ENCODE assay signal across 7 mouse cellular contexts in the genomic region with DNA sequence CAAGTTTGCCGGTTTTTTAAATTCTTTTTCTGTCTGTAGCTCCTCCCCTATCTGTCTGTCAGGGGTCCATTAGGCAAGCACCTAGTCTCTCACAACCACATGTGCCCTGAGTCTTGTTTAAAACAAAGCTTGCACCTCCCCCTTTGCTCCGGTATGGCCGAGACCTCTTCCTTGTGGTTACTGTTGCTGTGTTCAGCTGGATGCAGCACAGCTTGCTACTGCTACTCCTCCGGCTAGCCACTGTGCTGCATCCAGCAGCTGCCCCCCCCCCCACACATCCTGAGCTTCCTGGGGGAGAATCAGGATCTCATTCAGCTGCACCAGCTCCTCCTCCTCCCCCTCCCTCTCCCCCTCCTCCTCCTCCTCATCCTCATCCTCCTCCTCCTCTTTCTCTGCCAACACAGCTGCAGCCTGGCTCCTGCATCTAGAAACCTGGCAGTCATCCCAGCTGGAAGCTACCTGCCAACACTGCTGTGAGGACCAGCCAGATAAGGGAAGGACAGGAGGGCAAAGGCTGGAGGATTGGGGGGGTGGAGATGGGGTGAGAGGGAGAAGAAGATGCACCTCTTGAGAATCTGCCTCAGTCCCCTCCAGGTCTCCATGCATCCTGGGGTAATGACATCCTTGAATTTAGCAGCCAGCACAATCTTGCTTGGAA.
DNase-seq lines count a peak whose midpoint lies in the region; ATAC-seq and TF ChIP-seq lines count a peak whose summit lies in the region.

No protein-coding gene starts in this region.

- CTCF ChIA-PET in Patski (lab: Charles Lee), result no interaction called here

- no peak overlapping the region; the same call in 1 of the 2 replicates for H3K9ac ChIP-seq in forebrain, embryonic 14.5 days (ENCODE audit: low read length)
- H3K9ac ChIP-seq in midbrain, embryonic 14.5 days (replicated peaks; ENCODE audit: low read length), result no peak overlapping the region

- 0% methylated on average over 4 of the region's 4 CpGs for WGBS in forebrain, embryonic 14.5 days
- 4% methylated on average over 4 of the region's 4 CpGs for WGBS in midbrain, embryonic 14.5 days

- no peak for DNase-seq in Patski (ENCODE audit: low read depth, low spot score)
- peak; percentile 61 for DNase-seq in forebrain, embryonic 14.5 days (ENCODE audit: low spot score)
- peak; percentile 62 to 67 for DNase-seq in heart, postnatal 36 days
- peak; percentile 42 for DNase-seq in left cerebral cortex, adult 11 months (ENCODE audit: low spot score)
- DNase-seq in midbrain, embryonic 14.5 days, result peak; percentile 62
- DNase-seq in thymus, postnatal 14 days, result peak; percentile 23

- no peaks in the 10 kb centered on the region for H3K9me3 ChIP-seq in forebrain, embryonic 14.5 days (replicated peaks; ENCODE audit: control insufficient read depth, low read length)
- H3K9me3 ChIP-seq in midbrain, embryonic 14.5 days (ENCODE audit: control insufficient read depth, low read length), result no peaks in the 10 kb centered on the region

- H3K27ac ChIP-seq in forebrain, embryonic 14.5 days (ENCODE audit: low read depth, low read length), result no peak overlapping the region
- no peak overlapping the region for H3K27ac ChIP-seq in midbrain, embryonic 14.5 days (replicated peaks; ENCODE audit: low read depth, low read length)

- peak overlapping the region; percentile 2; the same call in 1 of the 2 replicates for H3K4me2 ChIP-seq in forebrain, embryonic 14.5 days (ENCODE audit: low read length)
- H3K4me2 ChIP-seq in midbrain, embryonic 14.5 days (ENCODE audit: low read length), result peak overlapping the region; percentile 31

- peaks cover 22% of the 10 kb centered on the region for H3K4me1 ChIP-seq in forebrain, embryonic 14.5 days (ENCODE audit: control insufficient read depth, insufficient read depth, low read length)
- H3K4me1 ChIP-seq in midbrain, embryonic 14.5 days (ENCODE audit: control insufficient read depth, insufficient read depth, low read length), result peaks cover 20% of the 10 kb centered on the region

- in situ Hi-C loops in Patski (cut with MboI; ENCODE audit: low pct_unique_long_range_greater_than_20kb), result no loop called here

- no peak for TF ChIP-seq CTCF in Patski (IDR thresholded peaks at IDR 0.05)

- POLR2A ChIA-PET in Patski (lab: Charles Lee), result interaction anchor here (0.7 to 0.9 kb wide), 2 partner anchors 9 to 232 kb away, joined by 3 to 4 read pairs; no protein-coding TSS in a partner anchor

- peaks cover 14% of the 10 kb centered on the region for H3K27me3 ChIP-seq in Patski
- no peaks in the 10 kb centered on the region for H3K27me3 ChIP-seq in forebrain, embryonic 14.5 days (replicated peaks; ENCODE audit: control insufficient read depth, insufficient read depth, low read length)
- H3K27me3 ChIP-seq in midbrain, embryonic 14.5 days (ENCODE audit: control insufficient read depth, insufficient read depth, low read length), result 0 out of 2 replicates have a peak, but pooled peaks cover 3% of the 10 kb centered on the region

- intact Hi-C loops in heart, postnatal 36 days (cut with DNase I), result loop anchor here (5.0 kb wide), 1 partner anchor 34 kb away; no protein-coding TSS in a partner anchor

- no peak overlapping the region for H3K4me3 ChIP-seq in forebrain, embryonic 14.5 days (ENCODE audit: low read depth, low read length)
- H3K4me3 ChIP-seq in midbrain, embryonic 14.5 days (replicated peaks; ENCODE audit: low read depth, low read length), result no peak overlapping the region

- peak; percentile 47 for ATAC-seq in Patski
- peak; percentile 40; the same call in 1 of the 2 replicates for ATAC-seq in cerebellum, adult (ENCODE audit: insufficient number of reproducible peaks, low FRiP score, low TSS enrichment)
- peak; percentile 61 for ATAC-seq in forebrain, embryonic 14.5 days
- ATAC-seq in midbrain, embryonic 14.5 days (ENCODE audit: low FRiP score, low TSS enrichment), result peak; percentile 41

- H3K36me3 ChIP-seq in forebrain, embryonic 14.5 days (ENCODE audit: control insufficient read depth, insufficient read depth, low read length), result no peaks in the 10 kb centered on the region
- no peaks in the 10 kb centered on the region for H3K36me3 ChIP-seq in midbrain, embryonic 14.5 days (ENCODE audit: control insufficient read depth, insufficient read depth, low read length)
